ENCODE assay signal across 8 mouse cellular contexts in the genomic region with DNA sequence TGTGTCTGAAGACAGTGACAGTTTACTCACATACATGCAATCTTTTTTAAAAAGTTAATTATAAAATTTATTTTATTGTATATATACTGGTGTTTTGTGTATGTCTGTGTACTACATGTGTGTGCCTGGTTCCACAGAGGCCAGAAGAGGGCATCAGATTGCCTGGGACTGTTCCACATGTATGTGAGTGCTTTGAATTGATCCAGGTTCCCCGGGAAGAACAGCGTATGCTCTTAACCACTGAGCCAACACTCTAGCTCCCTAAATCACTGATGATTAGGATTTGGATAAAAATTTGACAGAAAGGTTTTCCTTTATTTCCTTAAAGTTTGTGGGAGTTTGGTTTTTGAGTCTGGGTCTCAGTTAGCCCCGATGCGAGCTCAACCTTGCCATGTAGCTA. TPM values are rescaled to one million over a fixed set of nuclear protein-coding genes. Genes with fewer than 3 reads are reported as not detected.
DNase-seq lines count a peak whose midpoint lies in the region; ATAC-seq and TF ChIP-seq lines count a peak whose summit lies in the region.

No protein-coding gene starts in this region.

- H3K4me1 ChIP-seq in heart, embryonic 12.5 days (replicated peaks): peaks cover 9% of the 10 kb centered on the region
- peaks cover 33% of the 10 kb centered on the region for H3K4me1 ChIP-seq in E14TG2a.4 (replicated peaks; ENCODE audit: low read depth, low read length)
- peaks cover 7% of the 10 kb centered on the region for H3K4me1 ChIP-seq in embryonic facial prominence, embryonic 15.5 days
- H3K4me1 ChIP-seq in limb, embryonic 13.5 days: peaks cover 14% of the 10 kb centered on the region

- intact Hi-C loops in heart, postnatal 25 days (cut with DNase I): loop anchor here (5.0 kb wide), 1 partner anchor 81 kb away; no protein-coding TSS in a partner anchor

- WGBS in heart, embryonic 12.5 days: 37% methylated on average over 4 of the region's 4 CpGs
- WGBS in embryonic facial prominence, embryonic 15.5 days: 40% methylated on average over 4 of the region's 4 CpGs
- WGBS in limb, embryonic 13.5 days: 49% methylated on average over 4 of the region's 4 CpGs

- H3K4me3 ChIP-seq in heart, embryonic 12.5 days: peak overlapping the region; percentile 90
- H3K4me3 ChIP-seq in E14TG2a.4 (replicated peaks; ENCODE audit: low read length): peak overlapping the region; percentile 93
- H3K4me3 ChIP-seq in embryonic facial prominence, embryonic 15.5 days (replicated peaks): peak overlapping the region; percentile 83
- peak overlapping the region; percentile 87 for H3K4me3 ChIP-seq in limb, embryonic 13.5 days

- H3K27ac ChIP-seq in heart, embryonic 12.5 days (ENCODE audit: poor library complexity, severe bottlenecking): 0 out of 2 replicates have a peak overlapping the region, but pooled peaks have one; percentile 61
- peak overlapping the region; percentile 86 for H3K27ac ChIP-seq in embryonic facial prominence, embryonic 15.5 days (replicated peaks)
- H3K27ac ChIP-seq in limb, embryonic 13.5 days: peak overlapping the region; percentile 78; the same call in 1 of the 2 replicates

- peak overlapping the region; percentile 82 for H3K4me2 ChIP-seq in heart, embryonic 12.5 days
- peak overlapping the region; percentile 80 for H3K4me2 ChIP-seq in embryonic facial prominence, embryonic 15.5 days (replicated peaks)
- peak overlapping the region; percentile 86 for H3K4me2 ChIP-seq in limb, embryonic 13.5 days (replicated peaks)

- H3K9me3 ChIP-seq in heart, embryonic 12.5 days (replicated peaks): no peaks in the 10 kb centered on the region
- no peaks in the 10 kb centered on the region for H3K9me3 ChIP-seq in E14TG2a.4 (ENCODE audit: low read length)
- H3K9me3 ChIP-seq in embryonic facial prominence, embryonic 15.5 days (replicated peaks): no peaks in the 10 kb centered on the region
- no peaks in the 10 kb centered on the region for H3K9me3 ChIP-seq in limb, embryonic 13.5 days

- H3K36me3 ChIP-seq in heart, embryonic 12.5 days: peaks cover 28% of the 10 kb centered on the region
- peaks cover 33% of the 10 kb centered on the region for H3K36me3 ChIP-seq in E14TG2a.4 (ENCODE audit: insufficient read depth, low read length)
- peaks cover 26% of the 10 kb centered on the region for H3K36me3 ChIP-seq in embryonic facial prominence, embryonic 15.5 days
- peaks cover 28% of the 10 kb centered on the region for H3K36me3 ChIP-seq in limb, embryonic 13.5 days
- peaks cover 2% of the 10 kb centered on the region for H3K36me3 ChIP-seq in splenic B cell, adult 2 months (ENCODE audit: control insufficient read depth, insufficient read depth, low read length, poor library complexity, severe bottlenecking)

- no peak for DNase-seq in heart, postnatal 25 days (ENCODE audit: low spot score)
- peak; percentile 40 for DNase-seq in splenic B cell, adult 2 months (ENCODE audit: low read depth, low spot score)
- DNase-seq in urinary bladder, adult 2 months (ENCODE audit: low spot score): no peak
- no peak for DNase-seq in right cerebral cortex, postnatal 4 days

- ATAC-seq in heart, embryonic 12.5 days (ENCODE audit: insufficient number of reproducible peaks, low FRiP score): no peak
- ATAC-seq in embryonic facial prominence, embryonic 15.5 days (ENCODE audit: insufficient number of reproducible peaks, low FRiP score, low TSS enrichment, low read depth): no peak
- ATAC-seq in limb, embryonic 13.5 days (ENCODE audit: low FRiP score, low read depth): no peak

- no peaks in the 10 kb centered on the region for H3K27me3 ChIP-seq in heart, embryonic 12.5 days (replicated peaks)
- no peaks in the 10 kb centered on the region for H3K27me3 ChIP-seq in E14TG2a.4 (ENCODE audit: insufficient read depth, low read length)
- no peaks in the 10 kb centered on the region for H3K27me3 ChIP-seq in embryonic facial prominence, embryonic 15.5 days
- H3K27me3 ChIP-seq in limb, embryonic 13.5 days: no peaks in the 10 kb centered on the region
- H3K27me3 ChIP-seq in splenic B cell, adult 2 months (ENCODE audit: control insufficient read depth, insufficient read depth, low read length, poor library complexity, severe bottlenecking): no peaks in the 10 kb centered on the region

- H3K9ac ChIP-seq in heart, embryonic 12.5 days: peak overlapping the region; percentile 80
- 0 out of 2 replicates have a peak overlapping the region, but pooled peaks have one; percentile 71 for H3K9ac ChIP-seq in embryonic facial prominence, embryonic 15.5 days
- H3K9ac ChIP-seq in limb, embryonic 13.5 days: peak overlapping the region; percentile 83

- no peak for TF ChIP-seq CTCF in E14TG2a.4 (conservative IDR thresholded peaks at IDR 0.05; ENCODE audit: low read length)

RNA-seq across cellular contexts. Expression of gene Nup85, which starts 0.8 kb away (rescaled TPM):
- 117 and 132 TPM in 2 replicates for polyA plus RNA-seq in heart, embryonic 12.5 days (2016; fragmentation: Nextera tagmentation; extraction: Ambion mirVana)
- 10 to 100 TPM; 20.4 to 25.1 TPM for total RNA-seq in heart, postnatal 25 days (2021)
- 144 and 156 TPM in 2 replicates for polyA plus RNA-seq in embryonic facial prominence, embryonic 15.5 days (2015; fragmentation: Nextera tagmentation; extraction: Ambion mirVana)
- polyA plus RNA-seq in limb, embryonic 13.5 days (2015; fragmentation: Nextera tagmentation; extraction: Ambion mirVana): 184 and 186 TPM in 2 replicates
- polyA plus RNA-seq in urinary bladder, adult 2 months (2012; rRNA removed): 54.2 and 77.1 TPM in 2 replicates

RNA-seq across cellular contexts. Expression of gene Sumo2, which starts 27.3 kb away (rescaled TPM):
- polyA plus RNA-seq in heart, embryonic 12.5 days (2016; fragmentation: Nextera tagmentation; extraction: Ambion mirVana): 673 and 675 TPM in 2 replicates
- total RNA-seq in heart, postnatal 25 days (2021): 100 to 1,000 TPM; 165 to 177 TPM
- polyA plus RNA-seq in embryonic facial prominence, embryonic 15.5 days (2015; fragmentation: Nextera tagmentation; extraction: Ambion mirVana): 826 and 846 TPM in 2 replicates
- polyA plus RNA-seq in limb, embryonic 13.5 days (2015; fragmentation: Nextera tagmentation; extraction: Ambion mirVana): 1,169 and 1,249 TPM in 2 replicates
- polyA plus RNA-seq in urinary bladder, adult 2 months (2012; rRNA removed): 274 and 303 TPM in 2 replicates

RNA-seq across cellular contexts. Expression of gene Mrps7, which starts 40.3 kb away (rescaled TPM):
- polyA plus RNA-seq in heart, embryonic 12.5 days (2016; fragmentation: Nextera tagmentation; extraction: Ambion mirVana): 90.4 and 95.4 TPM in 2 replicates
- 10 to 100 TPM; 74.0 to 82.3 TPM for total RNA-seq in heart, postnatal 25 days (2021)
- 82.4 and 83.4 TPM in 2 replicates for polyA plus RNA-seq in embryonic facial prominence, embryonic 15.5 days (2015; fragmentation: Nextera tagmentation; extraction: Ambion mirVana)
- polyA plus RNA-seq in limb, embryonic 13.5 days (2015; fragmentation: Nextera tagmentation; extraction: Ambion mirVana): 91.6 and 93.5 TPM in 2 replicates
- polyA plus RNA-seq in urinary bladder, adult 2 months (2012; rRNA removed): 36.1 and 39.5 TPM in 2 replicates

RNA-seq across cellular contexts. Expression of gene Gga3, which starts 40.4 kb away (rescaled TPM):
- polyA plus RNA-seq in heart, embryonic 12.5 days (2016; fragmentation: Nextera tagmentation; extraction: Ambion mirVana): 19.2 and 21.9 TPM in 2 replicates
- total RNA-seq in heart, postnatal 25 days (2021): 10 to 100 TPM; 20.9 to 24.5 TPM
- 20.1 and 20.3 TPM in 2 replicates for polyA plus RNA-seq in embryonic facial prominence, embryonic 15.5 days (2015; fragmentation: Nextera tagmentation; extraction: Ambion mirVana)
- polyA plus RNA-seq in limb, embryonic 13.5 days (2015; fragmentation: Nextera tagmentation; extraction: Ambion mirVana): 18.1 and 20.9 TPM in 2 replicates
- 25.4 and 27.3 TPM in 2 replicates for polyA plus RNA-seq in urinary bladder, adult 2 months (2012; rRNA removed)

RNA-seq across cellular contexts. Expression of gene Jpt1, which starts 49.2 kb away (rescaled TPM):
- polyA plus RNA-seq in heart, embryonic 12.5 days (2016; fragmentation: Nextera tagmentation; extraction: Ambion mirVana): 413 and 440 TPM in 2 replicates
- total RNA-seq in heart, postnatal 25 days (2021): 100 to 1,000 TPM; 121 to 135 TPM
- polyA plus RNA-seq in embryonic facial prominence, embryonic 15.5 days (2015; fragmentation: Nextera tagmentation; extraction: Ambion mirVana): 523 and 542 TPM in 2 replicates
- 557 and 558 TPM in 2 replicates for polyA plus RNA-seq in limb, embryonic 13.5 days (2015; fragmentation: Nextera tagmentation; extraction: Ambion mirVana)
- 89.2 and 102 TPM in 2 replicates for polyA plus RNA-seq in urinary bladder, adult 2 months (2012; rRNA removed)
